Mouse (Mus musculus) stomach, postnatal 0 days (tissue): ENCODE data around the gene Gm5136. TPM values are rescaled to one million over a fixed set of nuclear protein-coding genes. Genes with fewer than 3 reads are reported as not detected.

ENCODE experiments used
- ATAC-seq: fragments of 200-750 bp; cut with Nextera tagmentation; 2 replicates; pipeline ENCODE4 v1.8.0; 2017; ENCODE audit not compliant: low FRiP score, low TSS enrichment
- DNase-seq: peaks from one replicate; pipeline ENCODE4 v3.0.0-alpha.2; 2016; ENCODE audit warnings: low spot score
- H3K27ac ChIP-seq: fragments of 300-500 bp; sonication (generic); replicated peaks from 2 replicates; pipeline ENCODE4 v1.5.1; 2014; ENCODE audit warnings: mild to moderate bottlenecking, control low read depth
- H3K27me3 ChIP-seq: fragments of 300-500 bp; sonication (generic); 2 replicates; pipeline ENCODE4 v1.6.1; 2014; ENCODE audit warnings: low read length; ENCODE audit not compliant: control insufficient read depth, insufficient read depth
- H3K36me3 ChIP-seq: fragments of 300-500 bp; sonication (generic); 2 replicates; pipeline ENCODE4 v1.6.1; 2014; ENCODE audit warnings: low read length, mixed read lengths; ENCODE audit not compliant: control insufficient read depth, insufficient read depth
- H3K4me1 ChIP-seq: fragments of 300-500 bp; sonication (generic); replicated peaks from 2 replicates; pipeline ENCODE4 v1.6.1; 2014; ENCODE audit warnings: antibody characterized with exemption; ENCODE audit not compliant: control insufficient read depth, insufficient read depth
- H3K4me2 ChIP-seq: fragments of 300-500 bp; sonication (generic); replicated peaks from 2 replicates; pipeline ENCODE4 v1.6.1; 2014; ENCODE audit warnings: low read depth, mild to moderate bottlenecking, control low read depth, moderate library complexity
- H3K4me3 ChIP-seq: fragments of 300-500 bp; sonication (generic); 2 replicates; pipeline ENCODE4 v1.5.1; 2014; ENCODE audit warnings: low read depth, low read length, control low read depth
- H3K9ac ChIP-seq: fragments of 300-500 bp; sonication (generic); 2 replicates; pipeline ENCODE4 v1.6.1; 2014; ENCODE audit warnings: mild to moderate bottlenecking, low read length, control low read depth, mixed read lengths
- H3K9me3 ChIP-seq: fragments of 300-500 bp; sonication (generic); 2 replicates; pipeline ENCODE4 v1.6.1; 2016; ENCODE audit warnings: low read length; ENCODE audit not compliant: control insufficient read depth
- CTCF ChIP-seq: IDR thresholded peaks from 2 replicates; pipeline ENCODE4 v1.5.1; 2016; ENCODE audit warnings: antibody characterized with exemption, low read depth, mild to moderate bottlenecking, moderate library complexity
- EP300 ChIP-seq: optimal IDR thresholded peaks from 2 replicates; pipeline ENCODE3; 2016; ENCODE audit warnings: antibody characterized with exemption
- WGBS: fragments of 180-500 bp; shearing (Covaris S2); extraction: QIAGEN DNeasy Blood & Tissue Kit; methylation state at CpG from one replicate; pipeline ENCODE4 v1.1.7; 2014; 5-methylcytosine and 5-hydroxymethylcytosine counted together
- polyA plus RNA-seq: library from polyadenylated mRNA; unstranded; fragments of >200 nt; fragmentation: Nextera tagmentation; extraction: Ambion mirVana; gene quantifications from 2 replicates; pipeline ENCODE4 v1.2.1, GENCODE M21; 2015

The Gm5136 gene
- polyA plus RNA-seq, 1 experiment from 2014 or later, result not detected

DNA sequence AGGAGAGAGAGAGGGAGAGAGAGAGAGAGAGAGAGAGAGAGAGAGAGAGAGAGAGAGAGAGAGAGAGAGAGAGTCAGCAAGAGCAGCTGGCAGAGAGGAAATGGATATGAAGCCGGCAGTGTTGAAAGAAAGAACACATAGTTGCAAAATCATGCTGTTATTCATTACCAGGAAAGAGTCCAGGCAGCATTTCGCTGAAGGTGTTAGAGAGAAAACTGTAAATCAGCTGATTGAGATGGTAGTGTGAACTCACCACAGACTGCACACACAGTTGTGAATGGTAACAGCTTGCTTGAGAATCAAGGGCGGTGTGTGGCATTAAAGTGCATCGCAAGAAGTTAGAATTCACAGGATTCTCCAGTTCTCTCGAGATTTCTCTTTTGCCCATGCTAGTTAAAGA, 10.6 kb upstream of the Gm5136 start:
- no peaks in the 10 kb centered on the region for H3K4me1 ChIP-seq
- H3K9ac ChIP-seq, result no peak overlapping the region
- no peaks in the 10 kb centered on the region for H3K9me3 ChIP-seq
- DNase-seq, result no peak
- TF ChIP-seq CTCF (no peak), EP300 (no peak)
- WGBS, result 54% methylated on average over 5 of the region's 5 CpGs
- no peak for ATAC-seq
- no peak overlapping the region for H3K4me2 ChIP-seq
- no peaks in the 10 kb centered on the region for H3K36me3 ChIP-seq
- no peaks in the 10 kb centered on the region for H3K27me3 ChIP-seq
- no peak overlapping the region for H3K4me3 ChIP-seq
- no peak overlapping the region for H3K27ac ChIP-seq

DNA sequence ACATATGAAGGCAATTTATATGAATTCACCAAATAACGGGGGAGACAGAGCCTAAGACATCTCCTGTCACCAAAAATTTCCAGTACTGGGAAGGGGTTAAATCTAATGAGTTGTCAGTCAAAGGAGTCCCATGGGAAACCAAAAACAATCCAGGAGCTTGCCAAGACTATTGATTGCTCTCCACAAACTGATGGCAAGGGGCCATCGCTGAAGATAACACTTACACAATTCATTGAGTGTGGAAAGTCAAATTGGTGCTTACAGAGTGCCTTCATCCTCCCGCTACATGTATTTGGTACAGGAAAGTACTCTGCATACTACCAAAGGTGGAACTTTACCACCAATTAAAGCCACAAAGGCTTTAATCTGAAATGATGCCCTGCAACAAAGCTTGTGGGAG, 5.7 kb upstream of the Gm5136 start:
- no peak for TF ChIP-seq CTCF
- no peak for TF ChIP-seq EP300
- Histone ChIP-seq H3K9ac (no peak overlapping the region), H3K9me3 (no peaks in the 10 kb centered on the region), H3K27ac (no peak overlapping the region), H3K4me1 (no peaks in the 10 kb centered on the region), H3K27me3 (no peaks in the 10 kb centered on the region), H3K36me3 (no peaks in the 10 kb centered on the region), H3K4me2 (no peak overlapping the region), H3K4me3 (no peak overlapping the region)
- ATAC-seq (no peak), DNase-seq (no peak)
- 94% methylated on average over 3 of the region's 3 CpGs for WGBS

DNA sequence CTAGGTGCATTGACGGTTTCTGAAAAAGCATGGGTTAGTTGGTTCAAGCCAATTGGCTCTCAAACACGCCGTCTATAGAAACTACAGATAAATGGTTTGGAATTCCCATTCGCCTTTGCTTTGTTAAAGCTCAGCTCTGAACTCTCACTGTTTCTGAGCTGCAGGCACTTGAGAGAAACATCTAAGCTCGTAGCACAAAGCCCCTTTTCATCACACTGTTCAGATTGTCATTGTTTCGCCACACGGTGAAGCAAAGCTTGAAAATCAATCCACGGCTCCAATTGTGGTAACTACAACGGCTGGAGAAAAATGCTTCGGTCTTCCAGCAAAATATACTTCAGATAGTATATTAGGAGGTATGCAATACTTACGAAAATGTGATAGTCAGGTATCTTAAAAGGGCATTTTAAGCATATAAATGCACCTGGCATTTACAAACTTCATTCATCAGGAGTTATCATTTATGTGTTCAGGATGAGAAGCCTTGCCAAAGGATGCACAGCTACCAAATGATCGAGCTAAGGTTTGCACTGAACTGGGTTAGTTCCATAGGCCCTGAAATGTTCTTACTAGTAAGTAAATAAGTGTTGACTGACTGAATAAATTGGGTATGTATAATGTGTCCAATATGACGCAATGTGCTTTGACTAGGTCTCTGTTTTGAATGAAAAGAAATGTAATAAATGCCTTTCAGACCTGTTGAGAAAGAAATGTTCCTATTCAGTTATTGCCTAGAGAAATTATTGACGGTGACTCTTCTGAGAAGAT, 1.6 kb upstream of the Gm5136 start:
- H3K9ac ChIP-seq, result no peak overlapping the region
- H3K27me3 ChIP-seq, result no peaks in the 10 kb centered on the region
- no peak for ATAC-seq
- no peak overlapping the region for H3K27ac ChIP-seq
- H3K9me3 ChIP-seq, result no peaks in the 10 kb centered on the region
- TF ChIP-seq EP300 (no peak), CTCF (no peak)
- no peak overlapping the region for H3K4me2 ChIP-seq
- H3K36me3 ChIP-seq, result no peaks in the 10 kb centered on the region
- WGBS, result 79% methylated on average over 14 of the region's 14 CpGs
- H3K4me3 ChIP-seq, result no peak overlapping the region
- no peaks in the 10 kb centered on the region for H3K4me1 ChIP-seq
- DNase-seq, result no peak

DNA sequence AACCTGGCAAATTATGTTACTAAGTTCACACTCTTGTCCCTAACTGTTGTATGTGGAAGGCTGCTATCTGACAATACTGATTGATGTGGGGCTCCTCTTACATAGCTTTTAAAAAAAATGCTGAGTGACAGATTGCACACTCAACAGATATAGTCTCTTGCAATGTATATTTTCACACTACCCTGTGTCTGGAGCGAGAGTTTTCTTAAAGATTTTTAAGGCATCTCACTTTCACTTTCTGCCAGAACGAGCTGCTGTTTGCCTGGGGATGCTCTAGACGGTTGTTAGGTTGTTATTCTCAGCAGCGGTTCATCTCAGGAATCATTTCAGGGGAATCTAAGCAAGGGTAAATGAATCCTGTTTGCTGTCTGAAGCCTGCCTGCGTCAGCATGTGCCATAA, 2.9 kb downstream of the Gm5136 start:
- Histone ChIP-seq H3K4me3 (no peak overlapping the region), H3K27ac (no peak overlapping the region), H3K36me3 (no peaks in the 10 kb centered on the region), H3K9me3 (no peaks in the 10 kb centered on the region), H3K4me2 (no peak overlapping the region), H3K4me1 (no peaks in the 10 kb centered on the region), H3K9ac (no peak overlapping the region), H3K27me3 (no peaks in the 10 kb centered on the region)
- TF ChIP-seq EP300 (no peak), CTCF (no peak)
- DNase-seq (no peak), ATAC-seq (no peak)
- 50% methylated on average over 5 of the region's 5 CpGs for WGBS

GRCm38 (mm10) chr10:108690954-108691353, 9.0 kb downstream of the Gm5136 start:
- H3K4me1 ChIP-seq, result no peaks in the 10 kb centered on the region
- no peaks in the 10 kb centered on the region for H3K36me3 ChIP-seq
- H3K9me3 ChIP-seq, result no peaks in the 10 kb centered on the region
- no peak overlapping the region for H3K4me2 ChIP-seq
- no peak overlapping the region for H3K4me3 ChIP-seq
- no peaks in the 10 kb centered on the region for H3K27me3 ChIP-seq
- 80% methylated on average over 9 of the region's 9 CpGs for WGBS
- TF ChIP-seq CTCF (no peak), EP300 (no peak)
- ATAC-seq (no peak), DNase-seq (no peak)
- H3K27ac ChIP-seq, result no peak overlapping the region
- H3K9ac ChIP-seq, result no peak overlapping the region

DNA sequence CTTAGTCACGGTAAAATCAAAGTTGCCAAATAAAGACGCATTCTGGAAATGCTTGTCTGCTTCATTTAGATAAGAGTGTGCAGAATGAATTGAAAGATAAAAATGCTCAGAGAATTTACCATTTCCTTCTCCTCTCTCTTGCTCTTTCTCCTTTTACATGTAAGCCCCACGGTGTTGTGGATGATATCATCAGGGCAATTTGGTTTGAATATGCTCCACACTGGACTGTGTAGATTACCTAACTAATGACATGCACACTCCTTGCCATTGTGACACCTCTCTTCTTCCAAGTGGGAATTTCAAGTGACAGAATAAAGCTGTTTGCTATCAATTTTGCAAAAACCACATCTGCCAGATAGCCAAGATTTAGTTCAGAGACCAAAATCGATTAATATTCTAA, 13.3 kb downstream of the Gm5136 start:
- no peaks in the 10 kb centered on the region for H3K4me1 ChIP-seq
- no peak for DNase-seq
- H3K9ac ChIP-seq, result no peak overlapping the region
- no peaks in the 10 kb centered on the region for H3K9me3 ChIP-seq
- TF ChIP-seq EP300, result no peak
- TF ChIP-seq CTCF, result no peak
- H3K27ac ChIP-seq, result no peak overlapping the region
- H3K4me3 ChIP-seq, result no peak overlapping the region
- H3K27me3 ChIP-seq, result no peaks in the 10 kb centered on the region
- no peak for ATAC-seq
- 71% methylated on average over 4 of the region's 4 CpGs for WGBS
- H3K36me3 ChIP-seq, result no peaks in the 10 kb centered on the region
- H3K4me2 ChIP-seq, result no peak overlapping the region
